In the genomic region with DNA sequence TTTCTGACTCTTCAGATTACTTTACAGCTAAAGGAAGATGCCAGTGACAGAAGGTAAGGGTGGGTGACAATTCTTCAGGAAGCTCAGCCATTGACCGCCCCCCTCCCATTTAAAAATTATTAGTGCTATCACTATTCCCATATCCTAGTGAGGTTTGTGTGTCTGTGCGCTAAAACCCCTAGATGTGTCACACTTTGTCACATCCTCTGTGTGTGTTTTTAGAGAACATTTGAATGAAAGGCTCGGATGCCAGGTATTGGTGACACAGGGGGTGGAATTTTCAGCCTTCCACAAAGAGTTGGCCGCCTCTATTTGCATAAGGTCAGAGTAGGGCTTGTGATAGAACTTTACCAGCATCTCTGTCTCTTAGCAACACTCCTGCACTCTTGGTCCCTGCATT, we compare ENCODE assay signal across 24 mouse cellular contexts.
DNase-seq lines count a peak whose midpoint lies in the region; ATAC-seq lines count a peak whose summit lies in the region.
"Had no signal": no experiment of that assay in that cellular context is flagged by ENCODE, and none has a peak within 500 bp of the region (broad histone marks: within the 10 kb centered on the region; RNA-seq: fewer than 3 reads in every experiment).

No protein-coding gene starts in this region.

- no peak overlapping the region for H3K4me3 ChIP-seq in hindbrain, embryonic 10.5 days
- no peak overlapping the region for H3K4me3 ChIP-seq in hindbrain, embryonic 13.5 days
- H3K4me3 ChIP-seq in midbrain, embryonic 13.5 days (replicated peaks): no peak overlapping the region
- H3K4me3 ChIP-seq in midbrain, embryonic 14.5 days (replicated peaks; ENCODE audit: low read depth, low read length): no peak overlapping the region
- H3K4me3 ChIP-seq: forebrain, embryonic 10.5 days; heart, adult 2 months; heart, embryonic 10.5 days; heart, embryonic 13.5 days had no signal

- DNase-seq in embryo, embryonic 10.5 days (ENCODE audit: low spot score): peak; percentile 48
- DNase-seq in embryo, embryonic 10 days (ENCODE audit: low spot score): no peak
- DNase-seq in hindbrain, embryonic 10.5 days (ENCODE audit: low spot score): no peak
- DNase-seq in midbrain, embryonic 14.5 days: no peak
- DNase-seq: adrenal gland, postnatal 10 days; adrenal gland, postnatal 36 days; cerebellum, adult 11 months; cerebellum, adult 2 months; cerebellum, adult 9-11 months; cerebellum, postnatal 25 days; gastrocnemius, postnatal 25 days; heart, adult 2 months; heart, postnatal 14 days; kidney, adult 18-20 months had no signal

- WGBS in hindbrain, embryonic 10.5 days: 5% methylated on average over 4 of the region's 4 CpGs
- 3% methylated on average over 4 of the region's 4 CpGs for WGBS in hindbrain, embryonic 13.5 days
- 0% methylated on average over 4 of the region's 4 CpGs for WGBS in midbrain, embryonic 13.5 days
- 2% methylated on average over 4 of the region's 4 CpGs for WGBS in midbrain, embryonic 14.5 days

- no peak overlapping the region for H3K9ac ChIP-seq in hindbrain, embryonic 13.5 days
- H3K9ac ChIP-seq in midbrain, embryonic 13.5 days (replicated peaks): no peak overlapping the region
- no peak overlapping the region for H3K9ac ChIP-seq in midbrain, embryonic 14.5 days (replicated peaks; ENCODE audit: low read length)
- H3K9ac ChIP-seq: heart, embryonic 13.5 days had no signal

- peaks cover 99% of the 10 kb centered on the region for H3K27me3 ChIP-seq in hindbrain, embryonic 10.5 days (ENCODE audit: insufficient read depth, poor library complexity, severe bottlenecking)
- peaks cover 95% of the 10 kb centered on the region for H3K27me3 ChIP-seq in hindbrain, embryonic 13.5 days
- H3K27me3 ChIP-seq in midbrain, embryonic 13.5 days: peaks cover 97% of the 10 kb centered on the region
- H3K27me3 ChIP-seq in midbrain, embryonic 14.5 days (ENCODE audit: control insufficient read depth, insufficient read depth, low read length): peaks cover 92% of the 10 kb centered on the region
- H3K27me3 ChIP-seq: Patski had no signal

- 0 out of 2 replicates have a peak overlapping the region, but pooled peaks have one; percentile 8 for H3K27ac ChIP-seq in hindbrain, embryonic 10.5 days
- H3K27ac ChIP-seq in hindbrain, embryonic 13.5 days: no peak overlapping the region
- 0 out of 2 replicates have a peak overlapping the region, but pooled peaks have one; percentile 19 for H3K27ac ChIP-seq in midbrain, embryonic 13.5 days
- H3K27ac ChIP-seq in midbrain, embryonic 14.5 days (replicated peaks; ENCODE audit: low read depth, low read length): no peak overlapping the region
- H3K27ac ChIP-seq: heart, adult 2 months; heart, embryonic 10.5 days; heart, embryonic 13.5 days had no signal

- H3K4me1 ChIP-seq in hindbrain, embryonic 10.5 days (replicated peaks): peaks cover 70% of the 10 kb centered on the region
- peaks cover 31% of the 10 kb centered on the region for H3K4me1 ChIP-seq in hindbrain, embryonic 13.5 days (replicated peaks)
- peaks cover 32% of the 10 kb centered on the region for H3K4me1 ChIP-seq in midbrain, embryonic 13.5 days (replicated peaks)
- 0 out of 2 replicates have a peak, but pooled peaks cover 8% of the 10 kb centered on the region for H3K4me1 ChIP-seq in midbrain, embryonic 14.5 days (ENCODE audit: control insufficient read depth, insufficient read depth, low read length)

- no peaks in the 10 kb centered on the region for H3K36me3 ChIP-seq in hindbrain, embryonic 10.5 days
- H3K36me3 ChIP-seq in hindbrain, embryonic 13.5 days: no peaks in the 10 kb centered on the region
- H3K36me3 ChIP-seq in midbrain, embryonic 13.5 days: no peaks in the 10 kb centered on the region
- no peaks in the 10 kb centered on the region for H3K36me3 ChIP-seq in midbrain, embryonic 14.5 days (ENCODE audit: control insufficient read depth, insufficient read depth, low read length)
- H3K36me3 ChIP-seq: forebrain, embryonic 10.5 days; G1E; heart, embryonic 10.5 days; heart, embryonic 13.5 days had no signal

- no peak overlapping the region for H3K4me2 ChIP-seq in hindbrain, embryonic 13.5 days
- no peak overlapping the region for H3K4me2 ChIP-seq in midbrain, embryonic 13.5 days (replicated peaks)
- H3K4me2 ChIP-seq in midbrain, embryonic 14.5 days (ENCODE audit: low read length): no peak overlapping the region
- H3K4me2 ChIP-seq: heart, embryonic 13.5 days had no signal

- ATAC-seq in hindbrain, embryonic 13.5 days (ENCODE audit: low FRiP score): no peak
- ATAC-seq in midbrain, embryonic 13.5 days: no peak
- ATAC-seq in midbrain, embryonic 14.5 days (ENCODE audit: low FRiP score, low TSS enrichment): no peak
- ATAC-seq: forebrain, embryonic 14.5 days; hindbrain, embryonic 16.5 days; intestine, embryonic 16.5 days; Patski had no signal

- H3K9me3 ChIP-seq in hindbrain, embryonic 10.5 days: no peaks in the 10 kb centered on the region
- no peaks in the 10 kb centered on the region for H3K9me3 ChIP-seq in hindbrain, embryonic 13.5 days
- no peaks in the 10 kb centered on the region for H3K9me3 ChIP-seq in midbrain, embryonic 13.5 days
- H3K9me3 ChIP-seq in midbrain, embryonic 14.5 days (ENCODE audit: control insufficient read depth, low read length): no peaks in the 10 kb centered on the region
- H3K9me3 ChIP-seq: forebrain, embryonic 10.5 days; heart, embryonic 10.5 days; heart, embryonic 13.5 days had no signal

Comparison
In these comparisons a context has a peak if more than half of its experiments do, and no peak if none do; other contexts are left out.
1. H3K27ac ChIP-seq: peak in hindbrain, embryonic 10.5 days (single experiment) and midbrain, embryonic 13.5 days (single experiment); none in hindbrain, embryonic 13.5 days (single experiment) and midbrain, embryonic 14.5 days (single experiment).